Mouse (Mus musculus): ENCODE measurements around the gene Pvalb.

Gene Pvalb

GRCm38 (mm10) chr15:78161946-78162345 is 44.3 kb downstream of the Pvalb start:
- no peak for ATAC-seq (ENCODE audit: low TSS enrichment)

DNA sequence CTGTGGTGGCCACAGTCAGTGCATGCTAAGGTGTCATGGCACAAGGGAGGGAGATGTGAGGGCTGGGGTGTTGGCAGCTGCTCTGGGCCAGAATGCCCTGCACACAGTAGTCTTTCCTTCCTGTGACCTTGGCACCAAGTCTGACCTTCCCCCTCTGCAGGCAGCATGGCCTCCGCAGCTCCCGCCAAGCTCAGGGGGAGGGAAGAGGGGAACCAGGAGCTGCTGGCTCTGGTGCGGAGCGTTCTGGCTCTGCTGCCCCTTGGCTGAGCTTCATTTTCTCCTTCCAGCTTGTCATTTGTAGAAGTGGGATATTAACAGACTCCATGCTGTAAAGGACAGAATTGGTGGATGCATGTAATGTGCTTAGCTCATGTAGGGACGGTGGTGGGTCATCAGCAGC is 47.9 kb downstream of the Pvalb start:
- ATAC-seq (ENCODE audit: low TSS enrichment), result no peak

DNA sequence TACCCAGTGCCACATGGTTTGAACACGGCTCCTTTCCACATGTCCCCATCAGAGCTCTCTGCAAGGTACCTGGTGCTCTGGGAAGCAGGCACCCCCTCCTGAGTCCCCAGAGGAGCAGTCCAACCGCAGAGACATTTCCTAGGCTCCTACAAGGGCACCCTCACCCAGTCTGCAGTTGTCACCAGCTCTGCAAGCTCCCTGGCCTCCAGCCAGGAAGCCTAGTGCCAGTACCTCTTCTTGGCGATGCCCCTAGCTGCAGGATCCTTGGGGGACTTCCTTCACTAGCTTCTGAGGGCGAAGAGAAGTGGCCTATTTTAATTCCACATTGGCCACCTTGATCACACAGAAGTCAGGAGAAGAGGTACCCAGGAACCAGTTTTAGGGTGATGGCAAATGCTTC is 48.4 kb downstream of the Pvalb start:
- ATAC-seq (ENCODE audit: low TSS enrichment), result no peak

DNA sequence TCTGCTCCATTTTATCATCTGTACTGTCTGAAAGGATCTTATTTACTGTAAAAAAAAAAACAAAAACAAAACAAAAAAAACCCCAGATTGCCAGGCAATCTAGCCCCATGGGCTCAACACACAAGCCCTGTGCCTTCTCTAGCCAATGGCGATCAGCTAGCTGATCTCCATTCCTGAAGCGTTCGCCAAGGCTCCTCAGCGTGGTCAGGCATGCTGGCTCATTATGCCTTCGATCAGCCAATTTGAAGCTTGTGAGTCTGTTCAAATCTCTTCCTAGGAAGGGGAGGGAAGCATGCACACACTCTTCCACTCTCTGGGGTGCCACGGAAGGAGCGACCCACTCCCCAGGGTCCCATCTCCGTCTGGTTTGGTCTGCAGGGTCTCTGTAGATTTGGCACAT is 48.9 kb downstream of the Pvalb start:
- no peak for ATAC-seq (ENCODE audit: low TSS enrichment)

- ATAC-seq (ENCODE audit: low TSS enrichment), result no peak
These were observed 50.8 kb downstream of the Pvalb start for GRCm38 (mm10) chr15:78155421-78155820.

DNA sequence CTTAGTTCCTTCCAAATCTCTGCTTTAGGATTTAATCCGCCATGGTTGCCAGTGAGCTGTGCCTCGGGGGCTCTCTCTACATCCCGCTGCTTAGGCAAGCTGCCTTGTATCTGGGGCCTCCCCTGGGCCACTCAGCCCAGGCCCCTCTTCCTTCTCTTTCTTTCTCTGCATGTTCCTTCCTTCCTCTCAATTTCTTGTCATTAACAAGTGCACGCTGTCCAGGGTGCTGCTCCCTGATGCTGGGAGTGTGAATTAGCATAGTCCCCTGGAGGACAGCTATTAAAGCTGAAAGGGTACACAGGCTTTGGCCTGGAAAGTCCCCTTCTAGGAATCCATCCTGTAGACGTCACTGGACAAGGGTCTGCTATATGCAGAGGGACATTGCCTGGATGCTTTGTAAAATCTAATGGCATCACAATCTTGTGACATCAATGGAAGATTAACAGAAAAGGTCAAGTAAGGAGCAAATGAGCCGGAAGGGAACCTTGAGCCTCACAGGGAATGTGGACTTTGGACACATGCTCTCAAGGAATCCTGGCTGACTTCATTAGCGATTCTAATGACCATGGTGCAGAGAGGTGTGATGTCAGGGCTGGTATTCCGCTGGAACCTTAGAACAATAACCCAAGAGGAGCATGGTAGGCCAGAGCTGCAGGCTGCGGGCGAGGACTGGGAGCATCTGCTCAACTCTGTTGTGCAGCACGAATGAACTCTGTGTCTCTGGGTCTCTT is 53.0 kb downstream of the Pvalb start:
- ATAC-seq (ENCODE audit: low TSS enrichment), result no peak

- no peak for ATAC-seq (ENCODE audit: low TSS enrichment)
These were observed 57.6 kb downstream of the Pvalb start for GRCm38 (mm10) chr15:78148565-78148964.
